Comparison of ENCODE assay signal across 9 mouse cellular contexts in genomic region chr3:53201670-53202069, GRCm38 (mm10).
DNase-seq lines count a peak whose midpoint lies in the region; ATAC-seq and TF ChIP-seq lines count a peak whose summit lies in the region.
"Had no signal": no experiment of that assay in that cellular context is flagged by ENCODE, and none has a peak within 500 bp of the region (broad histone marks: within the 10 kb centered on the region; RNA-seq: fewer than 3 reads in every experiment).

No protein-coding gene starts in this region.

- H3K27ac ChIP-seq in forebrain, postnatal 0 days (ENCODE audit: low read depth, low read length) = 0 out of 2 replicates have a peak overlapping the region, but pooled peaks have one; percentile 29
- H3K27ac ChIP-seq in midbrain, embryonic 10.5 days (replicated peaks) = peak overlapping the region; percentile 81
- H3K27ac ChIP-seq: liver, embryonic 14.5 days had no signal

- H3K36me3 ChIP-seq in forebrain, postnatal 0 days (ENCODE audit: insufficient read depth) = no peaks in the 10 kb centered on the region
- H3K36me3 ChIP-seq in midbrain, embryonic 10.5 days = no peaks in the 10 kb centered on the region

- in situ Hi-C loops in Patski (cut with MboI; ENCODE audit: low pct_unique_long_range_greater_than_20kb) = no loop called here

- no peak for TF ChIP-seq CTCF in Patski (IDR thresholded peaks at IDR 0.05)
- no peak for TF ChIP-seq CTCF in forebrain, postnatal 0 days (IDR thresholded peaks at IDR 0.05; ENCODE audit: low read depth)

- peak; percentile 63 for DNase-seq in cerebellum, adult 9-10 months
- DNase-seq in Patski (ENCODE audit: low read depth, low spot score) (peak; percentile 72), liver (no peak)
- peak; percentile 44 for DNase-seq in forebrain, postnatal 0 days
- no peak for DNase-seq in midbrain, embryonic 10.5 days (ENCODE audit: low spot score)
- no peak for DNase-seq in adrenal gland, postnatal 4 days (ENCODE audit: low spot score in 2 of 2)

- CTCF ChIA-PET in Patski (lab: Charles Lee) = interaction anchor here (1.4 to 2.1 kb wide), 3 partner anchors 9 to 57 kb away, joined by 3 to 6 read pairs (median 4); no protein-coding TSS in a partner anchor

- no peaks in the 10 kb centered on the region for H3K9me3 ChIP-seq in forebrain, postnatal 0 days (ENCODE audit: low read length)
- H3K9me3 ChIP-seq in midbrain, embryonic 10.5 days (replicated peaks) = no peaks in the 10 kb centered on the region

- whole genome bisulfite sequencing in forebrain, postnatal 0 days = 18% methylated on average over 10 of the region's 10 CpGs
- 46% methylated on average over 10 of the region's 10 CpGs for WGBS in midbrain, embryonic 10.5 days

- ATAC-seq in cerebellum, adult (ENCODE audit: insufficient number of reproducible peaks, low FRiP score, low TSS enrichment) = no peak
- ATAC-seq in Patski = peak; percentile 77
- peak; percentile 58 for ATAC-seq in forebrain, postnatal 0 days
- ATAC-seq in activated CD4-positive, CD25-positive, alpha-beta regulatory T cell, adult 4 months = no peak

- H3K9ac ChIP-seq in forebrain, postnatal 0 days = 0 out of 2 replicates have a peak overlapping the region, but pooled peaks have one; percentile 10
- H3K9ac ChIP-seq: liver, embryonic 14.5 days had no signal

- H3K4me2 ChIP-seq in forebrain, postnatal 0 days (ENCODE audit: low read depth) = no peak overlapping the region

- POLR2A ChIA-PET in Patski (lab: Charles Lee) = interaction anchor here (1.7 kb wide), 1 partner anchor 9 kb away, joined by 4 read pairs; no protein-coding TSS in a partner anchor

- H3K4me1 ChIP-seq in forebrain, postnatal 0 days (ENCODE audit: insufficient read depth) = peaks cover 7% of the 10 kb centered on the region; the same call in 1 of the 2 replicates
- H3K4me1 ChIP-seq in midbrain, embryonic 10.5 days = peaks cover 60% of the 10 kb centered on the region

- H3K4me3 ChIP-seq in forebrain, postnatal 0 days (ENCODE audit: low read depth, low read length) = no peak overlapping the region
- H3K4me3 ChIP-seq in midbrain, embryonic 10.5 days = no peak overlapping the region

- H3K27me3 ChIP-seq in Patski = no peaks in the 10 kb centered on the region
- H3K27me3 ChIP-seq in forebrain, postnatal 0 days (ENCODE audit: insufficient read depth, low read length) = no peaks in the 10 kb centered on the region
- H3K27me3 ChIP-seq in midbrain, embryonic 10.5 days (ENCODE audit: low read depth, poor library complexity, severe bottlenecking) = no peaks in the 10 kb centered on the region; the same call in 1 of the 2 replicates

Comparison
In these comparisons a context has a peak if more than half of its experiments do, and no peak if none do; other contexts are left out.
1. DNase-seq: peak in cerebellum, adult 9-10 months (single experiment), Patski (single experiment) and forebrain, postnatal 0 days (single experiment); none in midbrain, embryonic 10.5 days (single experiment), adrenal gland, postnatal 4 days (0 of 2) and liver (single experiment).
2. ATAC-seq: peak in Patski (single experiment) and forebrain, postnatal 0 days (single experiment); none in cerebellum, adult (single experiment) and activated CD4-positive, CD25-positive, alpha-beta regulatory T cell, adult 4 months (single experiment).